Mouse (Mus musculus) cerebellum, adult 18-20 months (tissue): ENCODE measurements at regions not wholly inside any gene's neighbourhood (a gene's known extent, or its start where the extent isn't known, plus 50 kb on each side); places are given as distances from the start of the nearest gene placed in this dataset.

Experiments used
- DNase-seq, 2 experiments: peaks; one replicate each; pipeline ENCODE4 v3.0.0; 2021

DNA sequence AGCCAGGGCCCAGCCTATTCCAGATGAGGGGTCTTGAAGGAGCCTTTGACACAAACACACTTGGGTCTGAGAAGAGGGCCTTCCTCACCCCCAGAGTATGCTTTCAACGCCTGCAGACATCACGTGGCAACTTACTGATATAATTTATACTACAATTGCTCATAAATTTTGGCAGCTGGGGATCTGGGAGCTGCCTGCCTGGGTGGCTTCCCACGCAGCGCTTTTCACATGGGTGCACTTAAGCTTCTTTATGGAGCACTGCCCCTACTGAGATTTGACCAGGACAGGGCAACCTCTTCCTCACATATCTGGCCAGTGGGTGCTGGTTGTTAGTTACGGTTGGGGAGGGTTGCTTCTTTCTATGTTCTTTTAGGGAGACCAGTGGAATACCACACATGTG, 61.6 kb downstream of the Spesp1 start:
- no peak for DNase-seq

DNA sequence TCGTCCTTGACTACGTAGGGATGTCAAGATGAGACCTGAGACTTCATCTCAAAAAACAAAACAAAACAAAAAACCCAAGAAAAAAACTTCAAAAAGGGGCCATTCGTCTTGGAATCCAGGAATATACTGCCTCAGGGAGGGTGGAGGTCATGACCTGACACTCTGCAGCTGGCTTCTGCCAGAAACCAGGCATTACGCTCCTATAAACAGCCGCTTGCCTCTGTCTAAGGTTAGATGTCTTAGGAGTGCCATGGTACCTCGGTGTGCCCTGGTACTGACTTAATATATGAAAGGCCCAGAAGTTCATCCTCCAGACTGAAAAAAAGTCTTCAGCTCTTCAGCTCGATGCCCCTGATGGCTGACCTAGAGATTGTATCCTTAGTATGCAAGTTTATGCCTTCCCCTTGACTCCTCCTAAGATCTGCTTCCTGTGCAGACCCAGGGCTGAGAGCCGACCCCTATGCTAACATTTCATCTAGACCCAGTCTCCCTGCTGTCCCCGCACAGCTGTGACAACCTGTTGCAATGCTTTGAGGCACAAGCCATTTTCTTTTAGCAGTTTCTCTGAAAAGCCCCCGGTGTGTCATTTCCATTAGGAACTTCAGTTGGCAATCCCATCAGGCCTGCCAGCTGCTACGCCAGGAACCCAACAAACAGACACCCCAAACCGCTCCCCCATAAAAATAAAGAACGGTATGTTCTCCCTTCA, 66.7 kb downstream of the Spesp1 start:
- no peak for DNase-seq

DNA sequence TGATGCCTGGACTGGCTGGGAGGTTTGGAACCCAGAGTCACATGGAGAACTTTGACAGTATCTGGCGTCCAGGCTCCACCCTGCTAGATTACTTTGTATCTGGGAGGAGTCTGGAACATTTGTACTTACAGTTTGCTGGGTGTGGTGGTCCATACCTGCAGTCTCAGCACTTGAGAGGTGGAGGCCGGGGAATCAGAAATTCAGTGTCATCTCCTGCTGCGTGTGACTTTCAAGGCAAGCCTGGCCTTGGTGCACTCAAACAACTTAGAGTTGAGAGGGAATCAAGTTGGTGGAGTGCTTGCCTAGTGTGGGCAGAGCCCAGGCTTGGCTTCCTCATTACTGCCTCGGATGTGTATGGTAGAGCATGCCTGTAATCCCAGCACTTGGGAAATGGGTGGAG, 67.5 kb downstream of the Spesp1 start:
- DNase-seq, result no peak

DNA sequence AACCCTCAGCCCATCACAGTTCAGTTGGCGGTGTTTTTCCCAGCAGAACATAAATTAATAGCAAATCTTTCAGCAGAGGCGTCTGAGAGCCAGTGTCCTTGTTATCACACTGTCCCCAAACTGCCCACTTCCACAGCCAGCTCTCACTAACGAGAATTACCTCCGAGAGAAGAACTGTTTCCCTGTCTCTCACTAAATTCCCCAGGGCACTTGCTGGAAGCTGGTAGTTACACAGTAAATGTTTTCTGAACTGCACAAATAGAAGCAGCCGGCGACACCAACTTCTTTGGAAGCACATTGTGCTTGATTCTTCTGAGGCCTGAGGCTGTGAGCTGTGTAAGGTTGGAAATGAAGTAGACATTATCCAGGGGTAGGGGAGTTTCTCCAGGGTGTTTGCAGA, 69.4 kb downstream of the Spesp1 start:
- no peak for DNase-seq

DNA sequence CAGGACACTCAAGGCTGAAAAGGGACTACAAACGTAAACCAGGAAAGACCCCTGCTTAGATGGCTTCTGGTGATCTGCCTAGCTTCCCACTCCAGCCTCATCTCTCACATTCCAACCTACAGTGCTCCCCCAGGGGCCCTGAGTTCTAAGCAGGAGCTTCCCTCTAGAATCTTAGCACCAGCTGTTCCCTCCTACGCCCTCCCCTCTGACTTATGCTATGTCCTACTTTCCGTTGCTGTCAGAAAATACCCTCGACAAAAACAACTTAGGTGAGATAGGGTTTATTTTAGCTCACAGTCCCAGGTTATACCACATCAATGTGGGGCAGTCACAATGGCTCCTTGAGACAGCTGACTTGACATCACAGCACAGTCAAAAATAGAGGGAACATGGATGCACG, 71.2 kb downstream of the Spesp1 start:
- no peak for DNase-seq

DNA sequence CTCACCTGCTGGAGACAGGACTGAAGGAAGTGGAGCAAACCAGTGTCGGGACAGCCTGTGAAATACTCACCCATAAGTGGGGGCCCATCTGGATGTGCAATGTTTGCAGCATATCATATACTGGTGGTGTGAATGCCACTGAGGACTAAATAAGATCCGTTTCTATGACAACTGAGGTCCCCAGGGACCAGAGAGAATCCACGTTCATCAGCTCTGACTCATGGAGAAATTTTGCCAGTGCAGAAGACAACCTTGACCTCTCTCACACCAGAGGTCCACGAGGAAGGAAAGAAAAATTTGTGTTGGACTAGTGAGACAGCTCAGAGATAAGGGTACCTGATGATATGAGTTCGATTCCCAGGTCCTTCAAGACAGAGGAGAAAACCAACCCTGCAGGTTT, 73.6 kb downstream of the Spesp1 start:
- DNase-seq, result no peak

DNA sequence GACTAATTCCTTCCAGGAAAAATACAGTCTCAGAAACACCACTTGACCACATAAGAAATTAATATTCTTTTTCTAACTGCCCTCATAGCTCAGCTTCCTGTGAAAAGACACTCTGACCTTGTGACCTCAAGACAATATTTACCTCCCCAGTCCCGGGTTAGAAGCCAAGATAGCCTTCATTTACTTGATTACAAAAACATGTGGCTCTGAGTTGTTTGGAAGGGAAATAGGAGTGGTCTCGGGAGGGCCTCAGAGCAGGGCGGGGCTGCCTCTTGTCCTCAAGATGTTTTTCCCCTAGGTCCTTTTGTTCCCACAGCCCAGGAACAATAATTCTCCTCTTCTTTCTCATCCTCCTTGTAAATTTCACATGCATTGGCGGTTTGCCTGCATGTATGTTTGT, 76.7 kb downstream of the Spesp1 start:
- DNase-seq, result no peak

DNA sequence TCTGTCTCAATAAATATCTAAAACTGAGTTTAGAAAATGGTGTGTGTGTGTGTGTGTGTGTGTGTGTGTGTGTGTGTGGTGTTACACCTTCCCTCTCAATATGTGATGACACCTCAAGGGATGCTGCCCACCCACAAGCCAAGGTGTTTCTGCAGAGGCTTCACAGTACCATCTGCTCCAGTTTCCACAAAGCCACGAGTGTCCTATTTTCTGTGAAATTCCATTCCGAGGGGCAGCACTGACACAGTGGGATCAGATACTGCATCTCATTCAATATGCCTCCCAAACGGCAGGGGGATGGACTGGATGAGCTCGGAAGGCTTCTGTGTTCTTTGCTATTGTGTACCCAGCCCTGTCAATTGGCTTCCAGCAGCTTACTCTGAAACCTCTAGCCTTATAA, 78.5 kb downstream of the Spesp1 start:
- DNase-seq, result no peak

DNA sequence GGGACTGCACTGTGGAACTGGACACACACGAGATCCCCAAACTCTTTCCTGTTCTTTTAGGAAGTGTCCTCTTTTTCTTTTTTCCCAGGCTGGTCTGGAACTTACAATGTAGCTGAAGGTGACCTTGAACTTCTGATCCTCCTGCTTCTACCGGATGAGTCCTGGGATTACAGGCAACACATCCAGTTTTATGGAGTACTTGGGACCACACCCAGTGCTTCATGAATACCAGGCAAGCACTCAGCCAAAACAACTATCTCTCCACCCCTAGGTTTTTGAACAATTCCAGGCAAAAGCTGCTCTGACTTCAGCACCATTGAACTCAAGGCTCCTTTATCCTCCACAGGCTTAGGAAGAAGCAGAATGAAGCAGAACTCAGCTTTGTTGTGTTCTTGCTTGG, 79.7 kb downstream of the Spesp1 start:
- no peak for DNase-seq

DNA sequence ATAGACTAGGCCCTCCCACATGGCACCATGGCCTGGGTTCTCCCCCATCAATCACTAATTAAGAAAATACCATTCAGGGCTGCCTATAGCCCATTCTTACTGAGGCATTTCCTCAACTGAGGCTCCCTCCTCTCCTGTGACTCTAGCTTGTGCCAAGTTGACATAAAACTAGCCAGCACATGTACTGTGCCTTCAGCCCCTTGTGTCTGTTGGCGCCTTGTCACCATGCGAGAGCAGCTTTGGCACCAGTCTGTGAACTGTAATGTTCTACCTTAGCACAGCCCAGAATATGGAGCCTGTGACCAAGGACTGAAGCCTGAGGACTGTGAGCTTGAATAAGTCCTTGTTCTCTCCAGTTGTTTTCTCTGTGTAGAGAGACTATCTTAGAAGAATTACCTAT, 75.0 kb upstream of the Glce start:
- DNase-seq, result no peak

DNA sequence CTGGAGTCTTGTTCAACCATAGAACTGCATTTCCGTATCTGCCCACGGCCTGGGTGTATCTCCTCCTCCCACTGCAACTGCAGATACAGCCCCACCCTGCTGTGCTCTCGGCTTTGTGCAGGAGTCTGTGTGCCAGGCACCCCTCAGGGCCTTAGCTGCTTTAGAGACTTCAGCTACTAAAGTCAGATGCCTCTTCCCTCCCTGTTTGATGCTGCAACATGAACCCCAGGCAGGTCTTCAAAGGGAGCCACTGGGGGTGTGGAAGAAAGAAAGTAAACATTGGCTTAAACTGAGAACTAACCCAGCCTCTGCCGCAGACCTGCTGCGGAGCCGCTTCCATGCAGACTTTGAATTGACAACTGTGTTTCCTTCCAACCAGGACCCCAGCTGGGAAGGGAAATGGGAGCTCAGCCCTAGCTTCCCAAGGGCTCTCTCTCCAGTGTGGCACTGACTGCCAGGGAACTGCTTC, 70.0 kb upstream of the Glce start:
- no peak for DNase-seq

DNA sequence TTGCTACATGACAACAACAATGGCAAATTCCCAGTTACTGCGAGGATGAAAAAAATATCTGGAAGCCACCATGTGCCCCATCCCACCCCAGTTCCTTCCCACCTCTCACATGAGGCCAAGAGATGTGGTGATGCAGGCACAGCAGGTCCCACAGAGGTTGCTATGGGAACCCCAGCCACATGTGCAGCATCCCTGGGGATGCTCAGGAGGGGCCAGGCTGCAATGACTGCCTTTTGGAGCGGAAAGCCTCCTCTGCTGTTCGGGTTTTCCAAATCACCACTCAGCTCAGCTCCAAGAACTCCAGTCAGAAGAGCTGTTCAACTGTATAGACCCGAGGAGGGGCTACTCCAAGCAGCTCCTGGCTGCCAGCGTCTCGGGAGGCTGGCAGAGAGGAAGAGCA, 68.0 kb upstream of the Glce start:
- no peak for DNase-seq

DNA sequence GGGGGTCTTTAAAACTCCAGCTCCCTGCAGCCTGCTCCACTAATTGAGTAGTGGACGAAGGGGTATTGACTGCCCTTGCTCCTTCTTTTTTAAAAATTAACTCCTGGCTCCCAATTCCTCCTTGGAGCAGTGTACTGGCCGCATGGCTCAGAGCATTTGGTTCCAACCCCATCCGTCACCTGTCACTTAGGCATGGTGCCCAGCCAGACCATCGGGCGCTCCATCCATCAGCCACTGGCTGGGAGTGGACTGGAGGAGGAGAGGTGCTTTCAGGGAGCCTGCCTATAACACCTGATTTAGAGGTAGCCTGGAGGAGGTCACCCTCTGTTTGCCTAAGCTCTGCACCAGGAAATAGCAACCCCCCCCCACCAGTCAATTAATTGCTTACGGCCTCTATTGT, 66.4 kb upstream of the Glce start:
- DNase-seq, result peak; percentile 92

DNA sequence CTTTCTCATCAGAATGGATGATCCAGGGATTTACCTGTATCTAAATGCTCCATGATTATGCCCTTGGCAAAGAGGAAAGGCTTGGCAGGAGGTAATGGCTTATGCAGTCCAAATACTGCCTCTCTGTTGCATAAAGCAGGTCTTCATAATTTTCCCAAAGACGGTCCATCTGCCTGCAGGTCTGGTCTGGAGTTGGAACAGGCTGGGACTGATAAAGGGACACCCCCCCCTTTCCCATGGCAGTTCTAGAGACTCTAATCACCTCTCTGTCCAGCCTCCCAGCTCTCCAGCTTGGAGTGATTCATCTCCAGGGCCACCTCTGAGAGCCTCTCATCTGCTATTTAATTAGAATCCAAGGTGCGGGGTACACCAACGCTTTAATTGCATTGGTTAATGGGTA, 65.9 kb upstream of the Glce start:
- DNase-seq, result peak; percentile 71 to 84

DNA sequence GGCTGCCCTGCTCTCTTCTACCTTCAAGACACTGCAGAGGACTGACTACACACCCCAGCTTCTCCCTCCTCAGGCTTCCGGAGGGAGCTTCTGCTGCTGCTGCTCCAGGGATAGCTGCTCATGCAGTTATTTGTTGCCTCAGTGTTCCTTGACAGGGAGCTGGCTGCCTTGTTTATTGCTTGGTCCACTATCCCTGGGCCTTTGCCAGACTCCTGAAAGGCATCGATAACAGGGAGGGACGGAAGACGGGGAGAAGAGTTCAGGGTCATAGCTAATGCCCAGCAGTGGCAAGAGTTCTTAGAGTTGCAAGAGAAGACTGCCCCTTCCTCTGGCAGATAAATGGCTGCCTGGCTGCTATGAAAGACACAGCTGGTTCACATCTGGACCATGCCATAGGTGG, 64.4 kb upstream of the Glce start:
- no peak for DNase-seq

DNA sequence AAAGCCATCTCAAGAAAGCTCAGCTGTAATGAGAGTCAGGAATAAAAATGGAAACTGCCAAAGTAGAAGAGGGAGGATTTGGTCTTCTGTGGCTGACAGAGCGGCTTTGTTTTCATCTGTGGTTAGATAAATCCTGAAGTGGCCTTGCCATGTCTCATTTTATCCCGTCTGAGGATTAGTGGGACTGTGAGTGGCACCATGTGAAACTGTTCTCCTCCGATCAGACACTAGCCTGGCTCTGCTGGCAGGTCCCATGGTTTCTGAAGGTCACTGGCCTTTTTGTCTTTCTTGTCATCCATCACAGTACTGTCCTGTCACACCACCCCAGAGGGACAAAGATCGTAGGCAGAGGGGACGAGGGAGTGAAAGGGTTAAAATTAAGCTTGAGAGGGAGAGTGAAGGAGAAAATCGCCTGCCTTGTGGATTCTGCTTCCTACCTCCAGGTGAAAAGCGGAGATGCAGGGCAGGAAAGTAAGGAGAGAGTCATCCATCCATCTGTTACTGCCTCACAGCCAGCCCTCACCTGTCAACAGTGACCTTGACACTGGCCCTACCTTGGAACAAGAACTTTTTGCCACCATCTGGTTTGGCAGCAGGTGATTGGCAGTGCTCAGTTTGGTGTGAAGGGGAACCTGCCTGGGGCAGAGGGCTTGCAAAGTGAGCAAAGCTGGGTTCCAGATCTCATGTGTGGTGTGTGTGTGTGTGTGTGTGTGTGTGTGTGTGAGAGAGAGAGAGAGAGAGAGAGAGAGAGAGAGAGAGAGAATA, 63.2 kb upstream of the Glce start:
- DNase-seq, result peak; percentile 32 to 41

DNA sequence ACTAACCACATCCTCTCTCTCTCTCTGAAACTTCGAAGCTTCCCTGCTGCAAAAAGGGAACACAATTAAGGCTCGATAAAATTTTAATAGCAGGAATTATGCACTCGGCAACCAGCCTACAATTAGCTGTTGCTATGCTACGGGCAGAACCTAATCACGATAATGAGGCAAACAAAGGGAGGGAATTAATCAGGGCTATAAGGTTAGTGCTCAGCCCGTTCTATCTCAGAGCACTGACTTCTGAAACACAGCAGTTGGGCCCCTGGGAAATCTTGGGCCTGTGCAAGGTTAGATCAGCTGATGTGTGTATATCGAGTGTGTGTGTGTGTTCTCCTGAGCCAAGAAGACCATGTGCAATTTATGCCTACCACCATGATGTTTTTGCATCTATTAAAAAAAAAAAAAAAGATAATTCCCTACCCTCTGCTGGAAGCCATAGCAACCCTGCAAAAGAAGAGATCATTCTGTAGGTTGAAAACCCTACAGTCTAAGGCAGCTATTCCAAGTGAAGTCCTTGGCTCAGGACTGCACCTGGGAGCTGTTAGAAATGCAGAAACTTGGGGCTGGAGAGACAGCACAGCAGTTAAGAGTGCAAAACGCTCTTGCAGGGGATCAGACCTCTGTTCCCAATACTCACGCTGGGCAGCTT, 58.9 kb upstream of the Glce start:
- DNase-seq, result no peak

DNA sequence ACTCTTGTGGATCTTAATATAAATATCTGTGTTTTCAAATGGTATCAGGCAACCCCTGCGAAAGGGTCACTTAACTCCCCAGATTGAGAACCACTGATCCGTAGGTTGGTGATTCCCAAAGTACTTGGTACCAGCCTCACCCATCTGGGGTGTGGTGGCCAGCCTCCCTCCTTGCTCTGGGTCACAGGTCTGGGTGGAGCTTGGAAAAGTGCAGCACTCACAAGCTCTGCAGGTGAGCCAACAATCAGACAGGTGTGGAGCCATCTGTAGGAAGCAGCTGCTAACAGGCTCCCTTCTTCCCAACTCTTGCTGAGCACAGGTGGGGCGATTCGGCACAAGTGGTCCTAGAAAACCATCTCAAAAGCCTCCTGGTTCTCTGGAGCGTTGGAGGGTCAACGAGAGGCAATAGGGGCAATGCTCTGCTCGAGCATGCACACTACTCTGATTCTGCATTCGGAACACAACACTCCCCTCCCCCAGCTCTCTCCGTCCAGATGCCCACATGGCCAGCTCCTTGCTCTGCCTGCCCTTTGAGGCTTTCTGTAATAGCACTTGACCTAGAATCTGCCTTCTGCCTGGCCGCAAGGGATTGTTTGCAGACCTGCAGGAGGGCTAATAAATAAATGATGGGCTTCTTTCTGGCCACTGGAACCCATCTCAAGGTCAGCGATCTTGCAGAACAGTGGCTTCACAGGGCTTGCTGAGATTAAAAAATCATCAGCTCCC, 58.2 kb upstream of the Glce start:
- DNase-seq, result no peak

DNA sequence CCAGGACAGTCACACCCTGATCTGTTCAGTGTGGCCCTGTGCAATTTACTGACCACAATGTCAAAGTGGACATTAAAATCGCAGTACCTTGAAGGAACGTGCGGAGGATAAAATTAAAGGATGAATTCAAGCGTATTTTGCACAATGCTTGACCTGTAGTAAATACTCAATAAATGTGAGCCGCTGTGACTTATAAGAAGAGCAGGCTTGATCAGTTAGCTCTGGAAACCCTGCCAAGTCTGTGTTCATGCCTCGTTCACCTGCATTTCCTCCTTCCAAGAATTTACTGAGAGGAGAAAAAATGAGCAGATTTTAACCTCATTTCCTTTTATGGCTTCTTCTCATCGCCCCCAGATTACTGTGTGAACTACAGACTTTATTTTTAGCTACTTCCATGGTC, 52.2 kb upstream of the Glce start:
- no peak for DNase-seq
